ENCODE assay signal across 8 mouse cellular contexts in the genomic region with DNA sequence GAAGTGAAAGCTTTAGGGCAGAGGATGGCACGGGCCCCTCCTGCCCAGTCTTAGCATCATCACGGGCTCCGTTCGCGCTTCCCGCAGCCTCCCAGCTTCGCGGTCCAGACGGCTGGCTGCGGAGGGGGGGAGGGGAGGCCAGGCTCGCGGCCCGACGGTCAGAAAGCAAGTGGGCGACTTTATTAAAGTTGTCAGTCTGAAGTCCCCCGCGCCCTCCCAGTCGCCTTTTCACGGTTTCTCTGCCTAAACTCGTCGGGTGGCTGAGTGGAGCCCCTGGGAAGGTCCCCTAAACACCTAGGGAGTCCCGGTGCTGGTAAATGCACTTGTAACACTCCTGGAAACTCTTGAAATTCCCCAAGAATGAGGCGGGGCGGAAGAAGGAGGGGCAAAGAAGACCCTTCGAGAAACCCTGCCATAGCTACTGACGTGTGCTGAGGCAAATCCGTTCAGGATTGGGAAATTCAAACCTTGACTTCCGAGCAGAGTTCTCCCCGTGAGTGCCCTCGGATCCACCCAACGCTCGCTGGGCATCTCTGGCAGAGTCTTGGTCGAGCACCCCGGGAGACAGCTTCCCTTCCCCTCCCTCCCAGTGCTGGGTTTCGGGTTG. TPM values are rescaled to one million over a fixed set of nuclear protein-coding genes. Genes with fewer than 3 reads are reported as not detected.
A peak's percentile ranks its signal among the peaks of the same experiment; 100 is the strongest.
DNase-seq lines count a peak whose midpoint lies in the region; ATAC-seq and TF ChIP-seq lines count a peak whose summit lies in the region.

No protein-coding gene starts in this region.

- H3K4me3 ChIP-seq in layer of hippocampus, adult 2 months, result peak overlapping the region; percentile 66
- H3K4me3 ChIP-seq in forebrain, embryonic 13.5 days, result peak overlapping the region; percentile 61
- H3K4me3 ChIP-seq in megakaryocyte, embryonic 14.5 days (replicated peaks), result peak overlapping the region; percentile 92
- H3K4me3 ChIP-seq in stomach, embryonic 16.5 days (replicated peaks; ENCODE audit: low read length), result peak overlapping the region; percentile 62

- H3K27ac ChIP-seq in layer of hippocampus, adult 2 months, result peak overlapping the region; percentile 89
- H3K27ac ChIP-seq in forebrain, embryonic 13.5 days, result peak overlapping the region; percentile 51
- peak overlapping the region; percentile 74 for H3K27ac ChIP-seq in stomach, embryonic 16.5 days (ENCODE audit: low read length)

- H3K4me1 ChIP-seq in forebrain, embryonic 13.5 days, result peaks cover 12% of the 10 kb centered on the region
- H3K4me1 ChIP-seq in megakaryocyte, embryonic 14.5 days, result peaks cover 24% of the 10 kb centered on the region
- H3K4me1 ChIP-seq in stomach, embryonic 16.5 days (ENCODE audit: control insufficient read depth, insufficient read depth, low read length), result no peaks in the 10 kb centered on the region

- no peak for DNase-seq in layer of hippocampus, adult 2 months (ENCODE audit: low spot score in 2 of 2)
- DNase-seq in layer of hippocampus, adult 9-11 months, result no peak
- DNase-seq in adrenal gland, adult 18-20 months (ENCODE audit: low spot score in 2 of 2), result peak; percentile 40 to 46
- DNase-seq in heart, postnatal 4 days, result peak; percentile 69
- peak; percentile 33 to 37 for DNase-seq in layer of hippocampus, postnatal 14 days (ENCODE audit: low spot score in 2 of 2)

- peak overlapping the region; percentile 82 for H3K4me2 ChIP-seq in forebrain, embryonic 13.5 days
- peak overlapping the region; percentile 67 for H3K4me2 ChIP-seq in stomach, embryonic 16.5 days (ENCODE audit: low read depth, low read length)

- no peak for TF ChIP-seq CTCF in layer of hippocampus, adult 2 months (conservative IDR thresholded peaks at IDR 0.05)

- ATAC-seq in forebrain, embryonic 13.5 days, result peak; percentile 80
- ATAC-seq in stomach, embryonic 16.5 days (ENCODE audit: insufficient read depth, low FRiP score), result peak; percentile 62; the same call in 1 of the 2 replicates

- H3K9ac ChIP-seq in forebrain, embryonic 13.5 days, result peak overlapping the region; percentile 75
- H3K9ac ChIP-seq in stomach, embryonic 16.5 days (ENCODE audit: low read length), result peak overlapping the region; percentile 82

- under 1% methylated on average over 32 of the region's 35 CpGs for WGBS in forebrain, embryonic 13.5 days
- under 1% methylated on average over 35 of the region's 35 CpGs for WGBS in stomach, embryonic 16.5 days

- no peaks in the 10 kb centered on the region for H3K9me3 ChIP-seq in forebrain, embryonic 13.5 days (replicated peaks)
- no peaks in the 10 kb centered on the region for H3K9me3 ChIP-seq in megakaryocyte, embryonic 14.5 days
- H3K9me3 ChIP-seq in stomach, embryonic 16.5 days (replicated peaks; ENCODE audit: control insufficient read depth, low read length), result no peaks in the 10 kb centered on the region

- peaks cover 3% of the 10 kb centered on the region; the same call in 1 of the 2 replicates for H3K27me3 ChIP-seq in forebrain, embryonic 13.5 days
- peaks cover 29% of the 10 kb centered on the region for H3K27me3 ChIP-seq in megakaryocyte, embryonic 14.5 days (replicated peaks)
- no peaks in the 10 kb centered on the region for H3K27me3 ChIP-seq in stomach, embryonic 16.5 days (ENCODE audit: control insufficient read depth, insufficient read depth, low read length)

- no peaks in the 10 kb centered on the region for H3K36me3 ChIP-seq in forebrain, embryonic 13.5 days (ENCODE audit: poor library complexity, severe bottlenecking)
- no peaks in the 10 kb centered on the region for H3K36me3 ChIP-seq in megakaryocyte, embryonic 14.5 days (replicated peaks; ENCODE audit: low read length)
- no peaks in the 10 kb centered on the region for H3K36me3 ChIP-seq in stomach, embryonic 16.5 days (ENCODE audit: control insufficient read depth, insufficient read depth, low read length)

RNA-seq across cellular contexts. Expression of a gene that starts 1.6 kb away (rescaled TPM):
- total RNA-seq in layer of hippocampus, adult 2 months (2021), result 100 to 1,000 TPM; 264 to 269 TPM
- 100 to 1,000 TPM; 190 to 409 TPM for total RNA-seq in adrenal gland, adult 18-20 months (2021)
- polyA plus RNA-seq in forebrain, embryonic 13.5 days (2015; fragmentation: Nextera tagmentation; extraction: Ambion mirVana), result 76.0 and 76.6 TPM in 2 replicates
- total RNA-seq in heart, postnatal 4 days (2021), result 100 to 1,000 TPM; 713 to 779 TPM
- 100 to 1,000 TPM; 309 to 322 TPM for total RNA-seq in layer of hippocampus, postnatal 14 days (2021)
- 0.10 TPM in 1 of 2 replicates, not detected in the other for polyA plus RNA-seq in megakaryocyte, embryonic 14.5 days (2012; ENCODE audit: insufficient read depth, low replicate concordance)
- 103 and 126 TPM in 2 replicates for polyA plus RNA-seq in stomach, embryonic 16.5 days (2015; fragmentation: Nextera tagmentation; extraction: Ambion mirVana)

Comparison
In these comparisons a context has a peak if more than half of its experiments do, and no peak if none do; other contexts are left out.
1. DNase-seq: peak in adrenal gland, adult 18-20 months (2 of 2), heart, postnatal 4 days (single experiment) and layer of hippocampus, postnatal 14 days (2 of 2); none in layer of hippocampus, adult 2 months (0 of 2) and layer of hippocampus, adult 9-11 months (single experiment).
2. Peak in every context shown above with its lines, with median percentiles within 50 percentile points of each other: H3K27ac ChIP-seq and H3K4me3 ChIP-seq.